Mouse (Mus musculus) forebrain, embryonic 12.5 days (tissue): ENCODE data around the gene Vdr. TPM values are rescaled to one million over a fixed set of nuclear protein-coding genes. Genes with fewer than 3 reads are reported as not detected.
A peak's percentile ranks its signal among the peaks of the same experiment; 100 is the strongest.

ENCODE experiments used
- ATAC-seq: fragments of 200-750 bp; cut with Nextera tagmentation; 2 replicates; pipeline ENCODE4 v1.8.0; 2017; ENCODE audit warnings: moderate TSS enrichment; ENCODE audit not compliant: low FRiP score
- H3K27ac ChIP-seq: fragments of 300-500 bp; sonication (generic); 2 replicates; pipeline ENCODE4 v1.5.1; 2016; ENCODE audit warnings: mild to moderate bottlenecking
- H3K27me3 ChIP-seq: fragments of 300-500 bp; sonication (generic); 2 replicates; pipeline ENCODE4 v1.6.1; 2016; ENCODE audit warnings: mild to moderate bottlenecking
- H3K36me3 ChIP-seq: fragments of 300-500 bp; sonication (generic); replicated peaks from 2 replicates; pipeline ENCODE4 v1.6.1; 2016; ENCODE audit warnings: mild to moderate bottlenecking
- H3K4me1 ChIP-seq: fragments of 300-500 bp; sonication (generic); 2 replicates; pipeline ENCODE4 v1.6.1; 2016
- H3K4me2 ChIP-seq: fragments of 300-500 bp; sonication (generic); 2 replicates; pipeline ENCODE4 v1.6.1; 2016; ENCODE audit warnings: mild to moderate bottlenecking, moderate library complexity
- H3K4me3 ChIP-seq: fragments of 300-500 bp; sonication (generic); replicated peaks from 2 replicates; pipeline ENCODE4 v1.5.1; 2016; ENCODE audit warnings: mild to moderate bottlenecking
- H3K9ac ChIP-seq: fragments of 300-500 bp; sonication (generic); 2 replicates; pipeline ENCODE4 v1.6.1; 2016; ENCODE audit warnings: mild to moderate bottlenecking
- H3K9me3 ChIP-seq: fragments of 300-500 bp; sonication (generic); 2 replicates; pipeline ENCODE4 v1.6.1; 2016
- WGBS: fragments of 180-500 bp; shearing (Covaris S2); methylation state at CpG from one replicate; pipeline ENCODE4 v1.1.7; 2016; 5-methylcytosine and 5-hydroxymethylcytosine counted together
- polyA plus RNA-seq: library from polyadenylated mRNA; unstranded; fragments of >200 nt; fragmentation: Nextera tagmentation; extraction: Ambion mirVana; gene quantifications from 2 replicates; pipeline ENCODE4 v1.2.1, GENCODE M21; 2016

The Vdr gene
- polyA plus RNA-seq, 1 experiment from 2014 or later: 0.59 TPM

DNA sequence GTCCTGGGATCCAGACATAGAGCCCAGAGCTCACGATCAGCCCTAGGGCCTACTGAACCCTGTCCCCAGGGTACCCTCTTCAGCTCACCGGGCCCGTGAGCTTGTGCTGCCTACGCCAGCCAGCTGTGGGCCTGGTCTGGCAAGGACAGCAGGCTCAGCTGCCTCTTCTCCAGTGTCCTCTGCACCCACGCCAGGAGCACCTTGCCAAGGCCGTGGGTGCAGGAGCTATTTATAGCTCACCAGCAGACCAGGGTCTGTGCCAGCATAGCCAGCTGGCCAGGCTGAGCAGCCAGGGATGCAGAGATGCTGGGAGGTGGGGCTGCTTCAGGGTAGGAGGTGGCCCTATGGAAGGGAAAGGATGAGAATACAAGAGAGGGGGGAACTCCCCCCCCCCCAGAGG is 98.3 kb downstream of the Vdr start:
- 88% methylated on average over 6 of the region's 6 CpGs for WGBS
- Histone ChIP-seq H3K9ac (no peak overlapping the region), H3K4me3 (no peak overlapping the region), H3K9me3 (no peaks in the 10 kb centered on the region), H3K36me3 (peaks cover 37% of the 10 kb centered on the region), H3K4me2 (no peak overlapping the region), H3K27ac (peak overlapping the region; percentile 36; the same call in 1 of the 2 replicates), H3K4me1 (peaks cover 25% of the 10 kb centered on the region), H3K27me3 (no peaks in the 10 kb centered on the region)
- no peak for ATAC-seq

DNA sequence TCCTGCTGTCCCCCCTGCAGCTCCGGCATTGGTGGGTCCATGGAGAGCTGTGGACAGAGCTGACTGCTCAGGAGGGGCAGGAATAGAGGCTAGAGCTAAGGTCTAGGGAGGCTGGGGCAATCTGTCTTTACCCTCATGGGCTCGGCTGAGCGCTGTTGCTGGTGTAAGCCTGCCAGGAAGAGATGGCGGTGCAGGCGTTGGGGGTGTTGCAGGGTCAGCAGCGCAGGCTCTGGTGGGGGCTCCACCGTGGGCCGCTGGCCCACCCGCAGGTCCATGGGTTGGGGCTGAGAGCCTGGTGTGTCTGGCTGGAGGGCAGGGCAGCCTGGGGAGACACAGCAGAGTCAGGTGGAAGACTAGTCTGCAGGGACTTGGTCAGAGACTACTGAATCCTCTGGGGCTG is 99.1 kb downstream of the Vdr start:
- Histone ChIP-seq H3K9ac (0 out of 2 replicates have a peak overlapping the region, but pooled peaks have one; percentile 26), H3K4me2 (no peak overlapping the region), H3K4me1 (peaks cover 25% of the 10 kb centered on the region), H3K27me3 (no peaks in the 10 kb centered on the region), H3K4me3 (no peak overlapping the region), H3K36me3 (peaks cover 45% of the 10 kb centered on the region), H3K27ac (no peak overlapping the region), H3K9me3 (no peaks in the 10 kb centered on the region)
- WGBS: 85% methylated on average over 9 of the region's 9 CpGs
- no peak for ATAC-seq

DNA sequence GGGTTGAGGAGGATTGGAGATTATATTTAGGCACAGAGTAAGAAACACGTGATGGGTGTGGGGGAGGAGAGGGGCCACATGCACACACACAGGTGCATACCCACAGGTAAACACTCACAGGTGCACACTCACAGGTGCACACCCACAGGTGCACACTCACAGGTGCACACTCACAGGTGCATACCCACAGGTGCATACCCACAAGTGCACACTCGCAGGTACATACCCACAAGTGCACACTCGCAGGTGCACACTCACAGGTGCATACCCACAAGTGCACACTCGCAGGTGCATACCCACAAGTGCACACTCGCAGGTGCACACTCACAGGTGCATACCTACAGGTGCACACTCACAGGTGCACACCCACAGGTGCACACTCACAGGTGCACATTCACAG is 100.0 kb downstream of the Vdr start:
- ATAC-seq: no peak
- Histone ChIP-seq H3K27ac (no peak overlapping the region), H3K4me3 (no peak overlapping the region), H3K9ac (no peak overlapping the region), H3K4me2 (no peak overlapping the region), H3K4me1 (peaks cover 25% of the 10 kb centered on the region), H3K36me3 (peaks cover 48% of the 10 kb centered on the region), H3K27me3 (no peaks in the 10 kb centered on the region), H3K9me3 (no peaks in the 10 kb centered on the region)
- 84% methylated on average over 5 of the region's 5 CpGs for WGBS

DNA sequence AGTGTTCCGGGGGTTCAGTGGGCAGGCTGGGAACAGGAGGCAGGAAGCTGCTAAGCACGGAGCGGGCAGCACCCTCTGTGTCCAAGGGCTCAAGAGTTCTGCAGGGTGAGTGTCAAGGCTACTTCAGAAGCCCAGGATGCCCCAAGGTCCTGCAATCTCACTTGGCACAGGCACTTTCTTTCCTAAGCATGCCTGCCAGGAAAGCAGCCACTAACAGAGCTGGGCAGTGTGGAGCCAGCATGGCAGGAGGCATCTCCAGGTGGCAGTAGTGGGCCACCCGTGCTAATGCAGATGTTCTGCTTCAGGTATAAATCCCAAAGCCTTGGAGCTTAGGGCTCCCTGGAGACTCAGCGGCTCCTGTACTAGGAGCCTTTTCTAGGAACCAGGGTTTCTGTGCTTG is 100.5 kb downstream of the Vdr start:
- 87% methylated on average over 5 of the region's 5 CpGs for WGBS
- no peak for ATAC-seq
- Histone ChIP-seq H3K9ac (no peak overlapping the region), H3K4me3 (no peak overlapping the region), H3K4me1 (peaks cover 25% of the 10 kb centered on the region), H3K27me3 (no peaks in the 10 kb centered on the region), H3K9me3 (no peaks in the 10 kb centered on the region), H3K4me2 (no peak overlapping the region), H3K27ac (no peak overlapping the region), H3K36me3 (peaks cover 49% of the 10 kb centered on the region)

DNA sequence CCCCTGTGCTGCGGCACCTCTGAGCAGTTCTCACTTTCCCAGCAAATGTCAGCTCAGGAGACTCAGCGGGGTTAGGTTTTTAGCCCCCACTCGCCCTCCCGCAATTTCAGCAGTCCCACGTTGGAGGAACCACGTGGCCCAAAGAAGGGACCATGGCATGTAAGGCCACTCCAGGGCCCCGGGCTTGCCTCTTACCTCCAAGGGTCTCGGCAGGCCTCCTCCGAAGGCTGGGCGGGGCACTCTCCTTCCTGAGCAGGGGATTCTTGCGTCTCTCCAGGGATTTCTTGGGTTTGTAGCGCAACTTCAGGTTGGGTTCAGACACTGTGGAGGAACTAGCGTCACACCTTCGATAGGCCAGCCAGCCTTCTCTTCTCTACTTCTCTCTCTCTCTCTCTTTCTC is 101.2 kb downstream of the Vdr start:
- WGBS: 88% methylated on average over 14 of the region's 14 CpGs
- Histone ChIP-seq H3K4me2 (no peak overlapping the region), H3K27ac (no peak overlapping the region), H3K9me3 (no peaks in the 10 kb centered on the region), H3K27me3 (no peaks in the 10 kb centered on the region), H3K9ac (no peak overlapping the region), H3K4me1 (peaks cover 23% of the 10 kb centered on the region), H3K36me3 (peaks cover 55% of the 10 kb centered on the region), H3K4me3 (no peak overlapping the region)
- no peak for ATAC-seq

DNA sequence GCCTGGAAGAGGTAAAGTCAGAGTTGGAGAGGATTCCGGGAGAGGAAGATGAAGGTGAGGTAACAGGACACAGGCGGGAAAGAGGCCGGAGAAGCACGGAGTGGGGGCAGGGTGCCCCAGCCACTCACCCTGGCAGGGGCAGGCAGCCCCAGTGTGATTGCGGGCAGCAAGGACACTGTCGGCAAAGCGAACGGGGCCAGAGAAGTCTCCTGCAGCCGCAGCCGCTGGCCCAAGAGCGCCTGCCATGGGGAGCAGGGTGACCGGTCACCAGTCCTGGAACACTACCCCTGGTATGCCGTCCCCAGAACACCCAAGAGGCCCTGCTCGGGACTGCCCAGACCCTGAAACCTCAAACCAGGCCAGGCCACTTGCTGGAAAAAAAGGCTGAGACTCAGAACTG is 101.9 kb downstream of the Vdr start:
- Histone ChIP-seq H3K27me3 (no peaks in the 10 kb centered on the region), H3K36me3 (peaks cover 55% of the 10 kb centered on the region), H3K9ac (no peak overlapping the region), H3K4me2 (no peak overlapping the region), H3K4me3 (no peak overlapping the region), H3K4me1 (peaks cover 16% of the 10 kb centered on the region), H3K27ac (no peak overlapping the region), H3K9me3 (no peaks in the 10 kb centered on the region)
- no peak for ATAC-seq
- 91% methylated on average over 14 of the region's 14 CpGs for WGBS

DNA sequence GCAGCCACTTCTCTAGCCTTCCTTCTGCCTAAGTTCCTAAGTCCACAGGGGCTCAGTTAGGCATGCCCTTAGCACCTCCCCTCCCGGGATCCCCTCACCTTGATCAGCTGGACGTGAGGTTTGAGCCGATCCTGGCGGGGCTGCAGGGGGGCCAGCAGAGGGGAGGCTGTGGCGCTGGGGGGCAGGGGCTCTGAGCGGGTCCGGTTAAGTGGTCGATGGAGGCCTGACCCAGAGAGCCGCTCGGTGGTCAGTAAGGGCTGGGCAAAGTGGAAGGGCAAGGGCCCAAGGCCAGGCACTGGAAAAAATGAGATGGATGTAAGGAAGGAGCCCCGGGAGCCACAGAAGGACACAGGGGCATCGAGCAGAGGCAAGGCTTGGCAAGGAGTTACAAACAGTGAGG is 102.6 kb downstream of the Vdr start:
- no peak overlapping the region for H3K9ac ChIP-seq
- H3K4me3 ChIP-seq: no peak overlapping the region
- H3K27me3 ChIP-seq: no peaks in the 10 kb centered on the region
- no peak overlapping the region for H3K27ac ChIP-seq
- WGBS: 70% methylated on average over 12 of the region's 12 CpGs
- H3K36me3 ChIP-seq: peaks cover 55% of the 10 kb centered on the region
- H3K9me3 ChIP-seq: no peaks in the 10 kb centered on the region
- no peak overlapping the region for H3K4me2 ChIP-seq
- no peak for ATAC-seq
- H3K4me1 ChIP-seq: peaks cover 11% of the 10 kb centered on the region

Other genes with a start within 250 kb of the Vdr start
- gene Rpap3, start 204.8 kb downstream of the Vdr start, polyA plus RNA-seq: 42.2 and 42.6 TPM in 2 replicates
- 0.10 and 0.33 TPM in 2 replicates for gene Endou, start 179.3 kb downstream of the Vdr start, polyA plus RNA-seq
- gene Rapgef3, start 142.7 kb downstream of the Vdr start, polyA plus RNA-seq: 6.2 and 6.3 TPM in 2 replicates
- 36.6 and 38.1 TPM in 2 replicates for gene Slc48a1, start 132.1 kb downstream of the Vdr start, polyA plus RNA-seq
- gene Hdac7, start 66.1 kb downstream of the Vdr start, polyA plus RNA-seq: 23.7 and 24.1 TPM in 2 replicates
- 41.5 and 44.9 TPM in 2 replicates for gene Tmem106c, start 53.6 kb upstream of the Vdr start, polyA plus RNA-seq
- gene Col2a1, start 94.1 kb upstream of the Vdr start, polyA plus RNA-seq: 112 and 122 TPM in 2 replicates
- gene Pfkm, start 182.0 kb upstream of the Vdr start, polyA plus RNA-seq: 52.5 and 56.6 TPM in 2 replicates
- gene Senp1, start 183.1 kb upstream of the Vdr start, polyA plus RNA-seq: 39.6 and 44.3 TPM in 2 replicates